Mouse (Mus musculus) CD4-positive, CD25-positive, alpha-beta regulatory T cell, adult 4 months (primary cell): ENCODE data around the gene Slc16a14. TPM values are rescaled to one million over a fixed set of nuclear protein-coding genes. Genes with fewer than 3 reads are reported as not detected.
"Not testable (repeated sequence)": the region's sequence is repeated elsewhere in the genome, so short reads cannot be mapped to it uniquely, and the experiment has no call there.

ENCODE experiments used
- ATAC-seq: one replicate; pipeline ENCODE4 v1.8.0; 2017
- polyA plus RNA-seq, 2 experiments: library from polyadenylated mRNA; unstranded; fragments of 100-300 nt; shearing (Covaris generic); gene quantifications; one replicate each; pipeline ENCODE4 v1.2.1; 2017

The Slc16a14 gene
- polyA plus RNA-seq, result not detected

- ATAC-seq, result no peak
Measured at GRCm38 (mm10) chr1:84934503-84935333, at the start of gene Slc16a14. Gene Slc16a14, minus strand, starts transcription at chr1:84935134.

- ATAC-seq, result not testable (repeated sequence)
Measured at GRCm38 (mm10) chr1:84961779-84962178, 26.8 kb upstream of the Slc16a14 start.

- ATAC-seq, result not testable (repeated sequence)
Measured at GRCm38 (mm10) chr1:84957713-84958112, 22.8 kb upstream of the Slc16a14 start.

- not testable (repeated sequence) for ATAC-seq
Measured at GRCm38 (mm10) chr1:84956771-84957170, 21.8 kb upstream of the Slc16a14 start.

- ATAC-seq, result no peak
Measured at GRCm38 (mm10) chr1:84952456-84953181, 17.7 kb upstream of the Slc16a14 start.

GRCm38 (mm10) chr1:84951566-84951965 lies 16.6 kb upstream of the Slc16a14 start:
- no peak for ATAC-seq

GRCm38 (mm10) chr1:84947390-84947789 lies 12.5 kb upstream of the Slc16a14 start:
- ATAC-seq, result no peak

GRCm38 (mm10) chr1:84945950-84946349 lies 11.0 kb upstream of the Slc16a14 start:
- ATAC-seq, result no peak

GRCm38 (mm10) chr1:84943549-84943948 lies 8.6 kb upstream of the Slc16a14 start:
- no peak for ATAC-seq

GRCm38 (mm10) chr1:84942666-84943065 lies 7.7 kb upstream of the Slc16a14 start:
- ATAC-seq, result no peak

- no peak for ATAC-seq
Measured at GRCm38 (mm10) chr1:84940322-84940721, 5.4 kb upstream of the Slc16a14 start.

- ATAC-seq, result no peak
Measured at GRCm38 (mm10) chr1:84939466-84939865, 4.5 kb upstream of the Slc16a14 start.

- ATAC-seq, result no peak
Measured at GRCm38 (mm10) chr1:84936716-84937510, 2.0 kb upstream of the Slc16a14 start.

GRCm38 (mm10) chr1:84935668-84936067 lies 734 bp upstream of the Slc16a14 start:
- no peak for ATAC-seq

GRCm38 (mm10) chr1:84934151-84934502 lies 807 bp downstream of the Slc16a14 start:
- ATAC-seq, result no peak

- no peak for ATAC-seq
Measured at GRCm38 (mm10) chr1:84933472-84934150, 1.3 kb downstream of the Slc16a14 start.

- no peak for ATAC-seq
Measured at GRCm38 (mm10) chr1:84925599-84925998, 9.3 kb downstream of the Slc16a14 start.

GRCm38 (mm10) chr1:84924134-84924533 lies 10.8 kb downstream of the Slc16a14 start:
- no peak for ATAC-seq

- ATAC-seq, result no peak
Measured at GRCm38 (mm10) chr1:84923432-84923831, 11.5 kb downstream of the Slc16a14 start.

GRCm38 (mm10) chr1:84918865-84919264 lies 16.1 kb downstream of the Slc16a14 start:
- no peak for ATAC-seq

- no peak for ATAC-seq
Measured at GRCm38 (mm10) chr1:84915010-84915409, 19.9 kb downstream of the Slc16a14 start.

- ATAC-seq, result no peak
Measured at GRCm38 (mm10) chr1:84912571-84912970, 22.4 kb downstream of the Slc16a14 start.
